Mouse (Mus musculus) midbrain, embryonic 11.5 days (tissue): ENCODE measurements around the gene Psapl1. TPM values are rescaled to one million over a fixed set of nuclear protein-coding genes. Genes with fewer than 3 reads are reported as not detected.

Experiments used
- ATAC-seq: fragments of 200-750 bp; cut with Nextera tagmentation; 2 replicates; pipeline ENCODE4 v1.8.0; 2017; ENCODE audit warnings: moderate TSS enrichment, moderate library complexity; ENCODE audit not compliant: low FRiP score
- DNase-seq: peaks from one replicate; pipeline ENCODE4 v3.0.0; 2015; ENCODE audit warnings: low spot score; ENCODE audit errors: missing footprints
- H3K27ac ChIP-seq: fragments of 300-500 bp; sonication (generic); 2 replicates; pipeline ENCODE4 v1.5.1; 2014; ENCODE audit warnings: low read depth, low read length
- H3K27me3 ChIP-seq: fragments of 300-500 bp; sonication (generic); 2 replicates; pipeline ENCODE4 v1.6.1; 2014; ENCODE audit warnings: mild to moderate bottlenecking, low read length, moderate library complexity, mixed read lengths; ENCODE audit not compliant: control insufficient read depth, insufficient read depth
- H3K36me3 ChIP-seq: fragments of 300-500 bp; sonication (generic); 2 replicates; pipeline ENCODE4 v1.6.1; 2014; ENCODE audit warnings: mild to moderate bottlenecking, low read length, moderate library complexity, mixed read lengths; ENCODE audit not compliant: control insufficient read depth, insufficient read depth
- H3K4me1 ChIP-seq: fragments of 300-500 bp; sonication (generic); 2 replicates; pipeline ENCODE4 v1.6.1; 2014; ENCODE audit warnings: low read length; ENCODE audit not compliant: control insufficient read depth, insufficient read depth
- H3K4me2 ChIP-seq: fragments of 300-500 bp; sonication (generic); 2 replicates; pipeline ENCODE4 v1.6.1; 2014; ENCODE audit warnings: mild to moderate bottlenecking, moderate library complexity
- H3K4me3 ChIP-seq: fragments of 300-500 bp; sonication (generic); 2 replicates; pipeline ENCODE4 v1.5.1; 2014; ENCODE audit warnings: low read depth, low read length
- H3K9ac ChIP-seq: fragments of 300-500 bp; sonication (generic); 2 replicates; pipeline ENCODE4 v1.6.1; 2014; ENCODE audit warnings: low read length
- H3K9me3 ChIP-seq: fragments of 300-500 bp; sonication (generic); 2 replicates; pipeline ENCODE4 v1.6.1; 2016; ENCODE audit warnings: low read length; ENCODE audit not compliant: control insufficient read depth
- WGBS: fragments of 180-500 bp; shearing (Covaris S2); extraction: QIAGEN DNeasy Blood & Tissue Kit; methylation state at CpG from one replicate; pipeline ENCODE4 v1.1.7; 2014; 5-methylcytosine and 5-hydroxymethylcytosine counted together
- polyA plus RNA-seq: library from polyadenylated mRNA; unstranded; fragments of >200 nt; fragmentation: Nextera tagmentation; extraction: Ambion mirVana; gene quantifications from 2 replicates; pipeline ENCODE4 v1.2.1, GENCODE M21; 2014

Gene Psapl1
- polyA plus RNA-seq, 1 experiment from 2014 or later: 0.16 TPM

DNA sequence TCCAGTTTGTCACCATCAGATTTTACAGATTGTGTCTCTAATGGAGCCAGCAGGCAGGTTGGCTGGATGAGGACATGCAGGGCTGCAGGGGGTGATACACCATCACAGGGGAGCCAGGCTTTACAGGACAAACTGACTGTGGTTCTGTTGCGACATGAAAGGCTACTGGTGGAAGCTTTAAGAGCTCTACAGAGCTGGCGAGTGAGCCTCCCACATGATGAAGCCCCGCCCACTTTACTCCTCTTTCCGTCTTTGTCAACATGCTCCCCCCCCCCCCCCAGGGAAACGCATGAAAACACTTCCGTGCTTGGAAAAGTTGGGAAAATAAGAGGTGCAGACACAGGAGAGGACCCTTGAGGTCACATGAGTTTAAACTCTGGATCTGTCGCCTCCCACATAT, 25.6 kb upstream of the Psapl1 start:
- Histone ChIP-seq H3K4me2 (no peak overlapping the region), H3K27ac (no peak overlapping the region), H3K9me3 (no peaks in the 10 kb centered on the region), H3K27me3 (no peaks in the 10 kb centered on the region), H3K4me1 (peaks cover 8% of the 10 kb centered on the region), H3K36me3 (no peaks in the 10 kb centered on the region), H3K9ac (no peak overlapping the region), H3K4me3 (no peak overlapping the region)
- ATAC-seq: no peak
- 68% methylated on average over 6 of the region's 7 CpGs for WGBS
- DNase-seq: no peak

DNA sequence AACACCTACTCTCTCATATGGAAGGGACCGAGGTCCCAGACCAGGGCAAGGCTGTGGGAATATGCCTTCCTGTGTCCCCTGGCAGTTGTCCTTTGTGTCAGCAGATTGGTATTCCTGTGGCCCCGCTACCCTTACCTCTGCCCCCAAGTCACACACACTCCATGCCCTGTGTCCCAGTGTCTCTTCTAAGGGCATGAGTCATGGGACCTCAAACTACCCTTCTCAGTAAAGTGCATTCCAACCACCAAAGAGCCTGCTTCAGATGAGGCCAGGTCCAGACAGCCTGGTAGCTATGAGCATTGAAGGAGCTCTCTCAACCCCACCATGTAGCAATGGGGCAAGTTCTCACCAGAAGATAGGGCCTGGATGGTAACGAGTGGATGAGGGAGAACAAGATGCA, 25.0 kb upstream of the Psapl1 start:
- no peak overlapping the region for H3K4me2 ChIP-seq
- no peak overlapping the region for H3K9ac ChIP-seq
- no peaks in the 10 kb centered on the region for H3K27me3 ChIP-seq
- no peak overlapping the region for H3K27ac ChIP-seq
- H3K4me1 ChIP-seq: peaks cover 8% of the 10 kb centered on the region
- no peaks in the 10 kb centered on the region for H3K9me3 ChIP-seq
- DNase-seq (no peak), ATAC-seq (no peak)
- H3K36me3 ChIP-seq: no peaks in the 10 kb centered on the region
- WGBS: 94% methylated on average over 3 of the region's 3 CpGs
- H3K4me3 ChIP-seq: no peak overlapping the region

DNA sequence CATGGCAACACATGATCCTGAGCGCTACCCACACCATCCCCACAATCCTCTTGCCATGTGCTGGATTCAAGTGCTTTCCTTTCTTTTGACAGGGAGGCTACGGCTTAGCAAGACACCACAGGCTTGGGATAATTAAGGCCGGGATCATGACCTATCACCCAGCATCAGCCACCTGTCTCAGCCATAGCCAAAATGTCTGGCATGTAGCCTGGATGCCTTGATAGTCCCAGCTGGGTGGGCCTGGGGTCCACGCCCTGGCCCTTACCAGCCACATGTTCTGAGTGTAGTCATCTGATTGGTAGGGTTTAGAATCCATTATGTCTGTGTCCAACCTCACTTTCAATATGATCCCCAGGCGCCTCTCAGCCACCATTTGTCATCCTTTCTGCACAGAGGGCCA, 24.1 kb upstream of the Psapl1 start:
- Histone ChIP-seq H3K27ac (no peak overlapping the region), H3K9ac (no peak overlapping the region), H3K4me3 (no peak overlapping the region), H3K4me1 (peaks cover 8% of the 10 kb centered on the region), H3K27me3 (no peaks in the 10 kb centered on the region), H3K4me2 (no peak overlapping the region), H3K36me3 (no peaks in the 10 kb centered on the region), H3K9me3 (no peaks in the 10 kb centered on the region)
- 83% methylated on average over 5 of the region's 5 CpGs for WGBS
- ATAC-seq (no peak), DNase-seq (no peak)

DNA sequence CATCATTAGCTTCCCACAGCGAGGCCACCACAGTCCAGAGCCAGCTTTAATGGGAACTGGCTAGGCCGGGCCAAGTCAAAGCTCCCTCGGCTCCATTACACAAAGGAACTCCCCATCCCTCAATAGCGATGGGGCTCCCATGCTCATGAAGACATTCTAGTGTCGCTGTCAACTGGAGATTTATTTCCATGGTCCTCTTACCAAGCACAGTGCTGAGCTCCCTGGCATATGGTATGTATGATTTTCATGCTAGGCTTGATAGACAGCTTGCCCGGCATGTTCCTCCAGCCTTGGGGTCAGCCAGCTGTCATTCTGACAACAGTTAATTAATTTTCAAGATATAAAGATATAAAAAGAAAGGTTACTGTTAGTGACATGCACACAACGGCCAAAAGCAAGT, 21.5 kb upstream of the Psapl1 start:
- no peaks in the 10 kb centered on the region for H3K36me3 ChIP-seq
- no peak overlapping the region for H3K4me2 ChIP-seq
- no peak overlapping the region for H3K4me3 ChIP-seq
- ATAC-seq (no peak), DNase-seq (no peak)
- no peak overlapping the region for H3K27ac ChIP-seq
- no peaks in the 10 kb centered on the region for H3K4me1 ChIP-seq
- H3K27me3 ChIP-seq: no peaks in the 10 kb centered on the region
- 89% methylated on average over 7 of the region's 7 CpGs for WGBS
- H3K9me3 ChIP-seq: no peaks in the 10 kb centered on the region
- no peak overlapping the region for H3K9ac ChIP-seq

DNA sequence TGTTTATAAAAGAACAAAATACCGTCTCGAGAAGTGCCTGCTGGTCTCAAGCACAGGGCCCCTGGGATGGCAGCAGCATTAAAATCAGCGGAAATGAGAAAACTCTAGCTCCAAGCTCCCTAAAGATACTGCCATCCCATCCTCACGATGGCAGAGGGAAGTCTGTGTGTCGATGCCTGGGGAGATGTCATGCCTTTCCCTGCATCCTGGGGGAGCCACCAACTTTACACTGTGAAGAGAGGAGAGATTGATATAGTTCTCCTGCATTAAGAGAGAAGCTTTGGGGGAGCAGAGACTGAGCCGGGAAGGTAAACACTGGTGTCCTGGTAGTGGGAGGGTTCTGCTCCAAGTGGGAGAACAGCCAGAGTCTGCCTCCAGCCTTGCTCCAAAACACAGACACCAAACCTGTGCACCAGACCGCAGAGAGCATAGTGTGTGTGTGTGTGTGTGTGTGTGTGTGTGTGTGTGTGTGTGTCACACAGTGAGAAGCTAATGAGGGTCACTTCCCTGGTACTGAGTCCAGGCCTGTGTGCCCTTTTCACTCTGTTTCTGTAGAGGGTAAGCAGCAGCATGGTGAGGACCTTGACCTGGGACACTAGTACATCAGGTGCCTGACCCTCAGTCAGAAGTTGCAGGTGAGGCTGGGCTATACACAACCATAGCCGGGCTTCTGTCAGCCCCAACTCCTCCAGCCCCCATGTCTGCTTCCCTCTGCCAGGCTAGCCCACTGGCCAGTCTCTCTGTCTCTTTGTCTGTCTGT, 17.3 kb upstream of the Psapl1 start:
- Histone ChIP-seq H3K9ac (no peak overlapping the region), H3K9me3 (no peaks in the 10 kb centered on the region), H3K27me3 (no peaks in the 10 kb centered on the region), H3K4me3 (no peak overlapping the region), H3K36me3 (no peaks in the 10 kb centered on the region), H3K4me2 (no peak overlapping the region), H3K4me1 (peaks cover 6% of the 10 kb centered on the region; the same call in 1 of the 2 replicates), H3K27ac (no peak overlapping the region)
- DNase-seq (no peak), ATAC-seq (no peak)
- 69% methylated on average over 8 of the region's 8 CpGs for WGBS

DNA sequence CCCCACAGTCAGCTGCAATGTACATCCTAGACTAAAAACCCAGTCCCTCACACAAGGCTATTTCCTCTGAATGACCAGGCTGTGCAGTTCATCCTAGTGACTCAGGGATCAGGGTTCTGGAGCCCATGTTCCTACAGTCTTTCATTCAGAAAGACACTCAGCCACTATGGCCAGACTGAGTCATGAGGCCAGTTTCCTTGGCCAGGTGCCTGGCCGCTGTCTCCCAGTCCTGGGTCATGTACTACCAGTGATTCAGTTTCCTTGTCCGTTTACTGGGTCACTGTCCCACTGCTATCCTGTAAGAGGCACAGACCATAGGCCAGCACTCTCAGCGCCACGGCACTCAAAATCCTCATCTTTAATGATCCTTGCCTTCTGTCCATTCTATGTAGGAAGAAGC, 15.5 kb upstream of the Psapl1 start:
- Histone ChIP-seq H3K27me3 (no peaks in the 10 kb centered on the region), H3K36me3 (no peaks in the 10 kb centered on the region), H3K4me2 (no peak overlapping the region), H3K9ac (no peak overlapping the region), H3K4me1 (peaks cover 8% of the 10 kb centered on the region; the same call in 1 of the 2 replicates), H3K9me3 (no peaks in the 10 kb centered on the region), H3K4me3 (no peak overlapping the region), H3K27ac (no peak overlapping the region)
- 90% methylated on average over 4 of the region's 4 CpGs for WGBS
- ATAC-seq (no peak), DNase-seq (no peak)

DNA sequence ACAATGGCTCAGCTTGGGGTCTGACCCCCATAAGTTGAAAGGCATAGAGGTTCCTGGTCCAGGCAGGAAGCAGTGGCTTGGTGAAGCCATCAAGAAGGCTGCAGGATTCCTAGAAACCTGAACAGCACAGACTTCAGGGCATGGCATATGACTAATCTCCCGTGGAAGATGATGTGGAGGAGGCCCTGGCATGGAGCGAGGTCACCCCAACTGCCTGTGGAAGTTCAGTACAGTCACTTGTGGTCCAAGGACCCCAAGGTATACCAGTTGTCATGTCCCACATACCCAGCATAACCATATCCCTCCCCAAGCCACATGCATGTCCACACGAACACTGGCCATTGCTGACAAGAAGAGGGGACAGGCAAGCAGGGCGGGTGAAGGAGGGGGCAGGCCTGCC, 12.5 kb upstream of the Psapl1 start:
- no peak overlapping the region for H3K4me3 ChIP-seq
- DNase-seq (no peak), ATAC-seq (no peak)
- no peak overlapping the region for H3K4me2 ChIP-seq
- H3K36me3 ChIP-seq: no peaks in the 10 kb centered on the region
- 90% methylated on average over 4 of the region's 4 CpGs for WGBS
- no peak overlapping the region for H3K27ac ChIP-seq
- no peaks in the 10 kb centered on the region for H3K27me3 ChIP-seq
- no peaks in the 10 kb centered on the region for H3K9me3 ChIP-seq
- H3K4me1 ChIP-seq: peaks cover 21% of the 10 kb centered on the region
- no peak overlapping the region for H3K9ac ChIP-seq

DNA sequence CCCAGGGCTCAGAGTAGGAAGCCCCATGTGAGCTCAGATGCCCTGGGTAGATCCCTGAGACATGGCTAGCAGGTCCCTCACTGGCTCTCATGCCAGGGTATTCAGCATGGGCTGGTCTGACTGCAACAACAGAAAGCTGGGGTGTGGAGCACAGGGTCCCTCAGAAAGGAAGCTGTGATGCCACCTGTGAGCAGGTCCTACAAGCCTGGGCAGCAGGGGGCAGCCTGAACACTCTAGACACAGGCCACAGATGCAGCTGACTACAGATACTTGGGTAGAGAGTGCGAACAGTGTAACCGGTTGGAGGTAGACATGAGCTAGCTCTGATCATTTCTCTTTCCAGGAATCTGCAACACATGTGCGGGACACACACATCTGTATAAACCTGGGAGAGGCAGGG, 11.9 kb upstream of the Psapl1 start:
- 91% methylated on average over 3 of the region's 3 CpGs for WGBS

DNA sequence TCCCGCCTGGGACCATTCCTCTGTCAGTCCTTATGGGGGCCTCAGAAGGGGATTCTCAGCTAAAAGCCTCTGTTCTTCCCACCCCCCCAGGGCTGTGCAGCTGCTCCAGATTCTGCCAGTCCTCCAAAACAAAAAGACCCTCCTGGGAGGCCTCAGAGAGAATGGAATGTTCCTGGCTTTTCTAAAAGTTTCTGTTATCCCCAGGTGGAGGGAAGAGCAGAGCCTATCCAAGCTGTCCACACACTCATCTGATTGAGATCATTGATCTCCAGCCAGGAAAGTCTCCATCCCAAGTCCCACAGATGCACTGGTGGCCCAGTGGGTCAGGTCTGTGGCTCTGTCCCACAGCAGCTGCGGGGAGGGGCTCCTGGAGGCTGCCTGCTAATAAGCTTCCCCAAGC, 11.1 kb upstream of the Psapl1 start:
- Histone ChIP-seq H3K4me3 (no peak overlapping the region), H3K36me3 (no peaks in the 10 kb centered on the region), H3K27ac (no peak overlapping the region), H3K4me1 (peaks cover 19% of the 10 kb centered on the region), H3K9me3 (no peaks in the 10 kb centered on the region), H3K9ac (no peak overlapping the region), H3K4me2 (no peak overlapping the region), H3K27me3 (no peaks in the 10 kb centered on the region)
- 64% methylated on average over 2 of the region's 2 CpGs for WGBS
- ATAC-seq: no peak
- DNase-seq: no peak

More for the DNA sequence above, 11.9 kb upstream of the Psapl1 start:
- H3K27ac ChIP-seq: no peak overlapping the region
- no peak overlapping the region for H3K4me3 ChIP-seq
- peaks cover 21% of the 10 kb centered on the region for H3K4me1 ChIP-seq
- no peaks in the 10 kb centered on the region for H3K27me3 ChIP-seq
- no peak overlapping the region for H3K9ac ChIP-seq
- H3K4me2 ChIP-seq: no peak overlapping the region
- no peak for ATAC-seq
- no peaks in the 10 kb centered on the region for H3K36me3 ChIP-seq
- no peaks in the 10 kb centered on the region for H3K9me3 ChIP-seq
- no peak for DNase-seq
